Mouse (Mus musculus): Measurements from ENCODE around the gene Isoc2b. TPM values are rescaled to one million over a fixed set of nuclear protein-coding genes. Genes with fewer than 3 reads are reported as not detected.

Gene Isoc2b
- total and polyA plus RNA-seq, 3 experiments = 3.9 to 19.5 (median 10.0) TPM

DNA sequence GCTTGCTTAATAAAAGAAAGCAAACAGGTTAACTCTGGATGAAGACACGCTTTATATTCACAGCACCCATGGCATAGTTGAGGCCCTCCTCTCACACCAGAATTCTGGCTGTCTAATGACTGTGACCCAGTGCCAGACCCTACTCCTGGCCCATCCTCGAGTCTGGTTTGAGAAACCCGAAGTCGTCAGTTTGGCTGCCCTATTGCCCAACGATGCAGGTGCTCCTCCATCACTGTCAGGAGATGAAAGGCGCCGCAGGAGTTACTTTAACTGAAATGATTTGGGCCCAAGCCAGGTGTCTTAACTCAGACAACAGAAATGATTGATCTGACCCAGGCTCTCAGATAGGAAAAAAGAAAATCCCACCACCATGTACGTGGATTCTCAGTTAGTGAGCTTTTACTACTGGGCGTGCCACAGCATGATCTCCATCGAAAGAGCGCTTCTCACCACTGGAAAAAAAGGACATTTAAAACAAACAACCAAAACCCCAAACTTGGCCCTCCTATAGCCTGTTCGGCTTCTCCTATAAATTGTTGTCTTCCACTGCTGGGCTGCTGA, 10.6 kb downstream of the Isoc2b start:
- Histone ChIP-seq H3K36me3 (replicated peaks in 1 of 2; ENCODE audit: control insufficient read depth in 1 of 2, insufficient read depth in 1 of 2, low read length in 1 of 2) (no peaks in the 10 kb centered on the region), H3K9ac (ENCODE audit: insufficient read depth, low read depth) (no peak overlapping the region), H3K27me3 (replicated peaks) (no peaks in the 10 kb centered on the region), H3K4me1 (ENCODE audit: control insufficient read depth in 1 of 2, insufficient read depth in 2 of 2) (peaks cover 0 to 2% of the 10 kb centered on the region in 2 experiments; a peak in 1 of 4 replicates), H3K9me3 (replicated peaks; ENCODE audit: low read length) (no peaks in the 10 kb centered on the region), H3K4me2 (ENCODE audit: insufficient read depth, low read depth, poor library complexity, severe bottlenecking) (no peak overlapping the region), H3K27ac (ENCODE audit: insufficient read depth, low read depth) (no peak overlapping the region), H3K79me2 (replicated peaks; ENCODE audit: control insufficient read depth, extremely low read depth, insufficient read depth, poor library complexity, severe bottlenecking) (no peaks in the 10 kb centered on the region), H3K4me3 (replicated peaks in 1 of 3; ENCODE audit: low read depth in 2 of 3, low read length in 2 of 3, poor library complexity in 1 of 3) (no peak overlapping the region)
- dilution Hi-C loops (cut with MboI; ENCODE audit: extremely low pct_ligation_motif_present, extremely low pct_unique_long_range_greater_than_20kb, low sequenced_read_pairs) (no loop called here), in situ Hi-C loops (cut with MboI; ENCODE audit: low pct_ligation_motif_present, low pct_unique_long_range_greater_than_20kb, low sequenced_read_pairs) (no loop called here)
- DNase-seq (ENCODE audit: extremely low read depth) = no peak
- TF ChIP-seq IRF4 (IDR thresholded peaks at IDR 0.05; ENCODE audit: low read depth, low read length) (no peak), CHD1 (IDR thresholded peaks at IDR 0.05; ENCODE audit: low read depth, low read length) (no peak), ZKSCAN1 (IDR thresholded peaks at IDR 0.05; ENCODE audit: borderline replicate concordance, low read depth, low read length) (no peak), USF2 (conservative IDR thresholded peaks at IDR 0.05; ENCODE audit: low read depth, low read length) (no peak), BHLHE40 (IDR thresholded peaks at IDR 0.05; ENCODE audit: low read depth, low read length) (no peak), MEF2A (IDR thresholded peaks at IDR 0.05; ENCODE audit: borderline replicate concordance, low read depth, low read length) (no peak), RAD21 (IDR thresholded peaks at IDR 0.05; ENCODE audit: low read depth, low read length) (no peak), HCFC1 (IDR thresholded peaks at IDR 0.05; ENCODE audit: low read depth, low read length) (no peak), JUND (conservative IDR thresholded peaks at IDR 0.05; ENCODE audit: low read depth, low read length) (no peak), SMC3 (IDR thresholded peaks at IDR 0.05; ENCODE audit: low read depth, low read length) (no peak)

DNA sequence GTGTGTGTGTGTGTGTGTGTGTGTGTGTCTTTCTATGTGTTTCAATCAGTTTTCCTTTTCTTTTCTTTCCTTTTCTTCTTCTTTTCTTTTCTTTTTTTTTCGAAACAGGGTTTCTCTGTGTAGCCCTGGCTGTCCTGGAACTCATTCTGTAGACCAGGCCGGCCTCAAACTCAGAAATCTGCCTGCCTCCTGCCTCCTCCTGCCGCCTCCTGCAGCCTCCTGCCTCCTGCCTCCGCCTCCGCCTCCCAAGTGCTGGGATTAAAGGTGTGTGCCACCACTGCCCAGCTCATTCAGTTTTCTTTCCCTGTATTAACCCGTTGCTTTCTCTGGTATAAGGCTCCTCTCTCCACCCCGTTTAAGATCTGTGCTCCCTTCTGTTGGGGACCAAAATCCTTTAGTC, 12.7 kb downstream of the Isoc2b start:
- Histone ChIP-seq H3K27ac (ENCODE audit: insufficient read depth, low read depth) (no peak overlapping the region), H3K27me3 (replicated peaks) (no peaks in the 10 kb centered on the region), H3K79me2 (replicated peaks; ENCODE audit: control insufficient read depth, extremely low read depth, insufficient read depth, poor library complexity, severe bottlenecking) (no peaks in the 10 kb centered on the region), H3K36me3 (replicated peaks in 1 of 2; ENCODE audit: control insufficient read depth in 1 of 2, insufficient read depth in 1 of 2, low read length in 1 of 2) (no peaks in the 10 kb centered on the region), H3K4me1 (ENCODE audit: control insufficient read depth in 1 of 2, insufficient read depth in 2 of 2) (no peaks in the 10 kb centered on the region), H3K4me3 (replicated peaks in 1 of 3; ENCODE audit: low read depth in 2 of 3, low read length in 2 of 3, poor library complexity in 1 of 3) (no peak overlapping the region), H3K4me2 (ENCODE audit: insufficient read depth, low read depth, poor library complexity, severe bottlenecking) (no peak overlapping the region), H3K9me3 (replicated peaks; ENCODE audit: low read length) (no peaks in the 10 kb centered on the region), H3K9ac (ENCODE audit: insufficient read depth, low read depth) (no peak overlapping the region)
- in situ Hi-C loops (cut with MboI; ENCODE audit: low pct_ligation_motif_present, low pct_unique_long_range_greater_than_20kb, low sequenced_read_pairs) = no loop called here
- DNase-seq (ENCODE audit: extremely low read depth) = no peak
- TF ChIP-seq BHLHE40 (IDR thresholded peaks at IDR 0.05; ENCODE audit: low read depth, low read length) = no peak
- TF ChIP-seq CHD2 (IDR thresholded peaks at IDR 0.05; ENCODE audit: low read length) = no peak
- dilution Hi-C loops (cut with MboI; ENCODE audit: extremely low pct_ligation_motif_present, extremely low pct_unique_long_range_greater_than_20kb, low sequenced_read_pairs) = no loop called here

DNA sequence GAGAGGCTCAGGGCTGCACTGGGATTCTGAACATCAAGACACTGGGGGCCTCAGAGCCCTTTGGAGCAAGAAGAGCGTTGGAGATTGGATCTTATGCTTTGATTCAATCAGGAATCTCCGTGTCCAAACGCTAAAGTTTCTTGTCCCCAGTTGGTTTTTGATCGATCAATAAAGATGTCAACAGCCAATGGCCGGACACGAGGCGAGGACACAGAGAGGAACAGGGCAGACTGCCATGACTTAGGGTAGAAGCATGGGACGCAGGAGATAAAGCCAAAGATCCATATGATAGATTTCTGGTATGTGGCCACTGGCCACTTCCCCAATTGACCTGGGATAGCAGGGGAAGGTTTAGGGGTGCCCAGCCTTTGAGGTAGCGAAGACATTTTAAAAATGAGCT, 13.6 kb downstream of the Isoc2b start:
- dilution Hi-C loops (cut with MboI; ENCODE audit: extremely low pct_ligation_motif_present, extremely low pct_unique_long_range_greater_than_20kb, low sequenced_read_pairs) = no loop called here

More for the DNA sequence above, 13.6 kb downstream of the Isoc2b start:
- Histone ChIP-seq H3K36me3 (replicated peaks in 1 of 2; ENCODE audit: control insufficient read depth in 1 of 2, insufficient read depth in 1 of 2, low read length in 1 of 2) (no peaks in the 10 kb centered on the region), H3K4me3 (replicated peaks in 1 of 3; ENCODE audit: low read depth in 2 of 3, low read length in 2 of 3, poor library complexity in 1 of 3) (no peak overlapping the region), H3K4me1 (ENCODE audit: control insufficient read depth in 1 of 2, insufficient read depth in 2 of 2) (no peaks in the 10 kb centered on the region), H3K9me3 (replicated peaks; ENCODE audit: low read length) (no peaks in the 10 kb centered on the region), H3K27me3 (replicated peaks) (no peaks in the 10 kb centered on the region), H3K79me2 (replicated peaks; ENCODE audit: control insufficient read depth, extremely low read depth, insufficient read depth, poor library complexity, severe bottlenecking) (no peaks in the 10 kb centered on the region), H3K9ac (ENCODE audit: insufficient read depth, low read depth) (no peak overlapping the region), H3K27ac (ENCODE audit: insufficient read depth, low read depth) (no peak overlapping the region), H3K4me2 (ENCODE audit: insufficient read depth, low read depth, poor library complexity, severe bottlenecking) (no peak overlapping the region)
- DNase-seq (ENCODE audit: extremely low read depth) = no peak
- in situ Hi-C loops (cut with MboI; ENCODE audit: low pct_ligation_motif_present, low pct_unique_long_range_greater_than_20kb, low sequenced_read_pairs) = no loop called here
- no peak for TF ChIP-seq ZKSCAN1 (IDR thresholded peaks at IDR 0.05; ENCODE audit: borderline replicate concordance, low read depth, low read length)
- no peak for TF ChIP-seq SIN3A (IDR thresholded peaks at IDR 0.05; ENCODE audit: low read length)
- TF ChIP-seq USF2 (conservative IDR thresholded peaks at IDR 0.05; ENCODE audit: low read depth, low read length) = no peak
- TF ChIP-seq UBTF (IDR thresholded peaks at IDR 0.05; ENCODE audit: low read depth, low read length) = no peak

Data from CH12.LX (cell line).